Mouse (Mus musculus) lung, postnatal 0 days (tissue): ENCODE results near the gene Mtif3.

Experiments used
- CTCF ChIP-seq: IDR thresholded peaks from 2 replicates; pipeline ENCODE4 v1.5.1; 2016; ENCODE audit warnings: antibody characterized with exemption, mild to moderate bottlenecking
- EP300 ChIP-seq: IDR thresholded peaks from 2 replicates; pipeline ENCODE4 v1.6.1; 2016; ENCODE audit warnings: antibody characterized with exemption, mild to moderate bottlenecking, control low read depth

DNA sequence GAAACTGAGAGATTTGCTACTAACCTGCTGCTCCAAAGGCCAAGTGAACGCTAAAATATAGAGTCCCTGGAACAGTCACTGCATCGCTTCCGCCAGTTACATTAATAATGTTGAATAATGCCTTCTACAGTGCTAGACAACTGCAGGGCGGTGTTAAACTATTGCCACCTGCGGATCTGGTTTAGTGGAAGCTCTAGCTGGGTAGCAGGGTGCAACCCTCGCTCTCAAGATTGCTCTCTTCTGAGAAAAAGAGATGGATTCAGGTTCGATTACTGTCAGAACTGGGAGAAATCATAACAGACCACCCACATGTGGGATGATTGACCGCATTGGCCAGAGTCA is 308 bp upstream of the Mtif3 start:
- TF ChIP-seq CTCF (no peak), EP300 (no peak)
